Mouse (Mus musculus) lung, embryonic 15.5 days (tissue): ENCODE measurements around the gene Arhgef40. TPM values are rescaled to one million over a fixed set of nuclear protein-coding genes. Genes with fewer than 3 reads are reported as not detected.

ENCODE experiments used
- ATAC-seq: fragments of 200-750 bp; cut with Nextera tagmentation; 2 replicates; pipeline ENCODE4 v1.8.0; 2017; ENCODE audit warnings: moderate number of reproducible peaks, borderline replicate concordance; ENCODE audit not compliant: low FRiP score, low TSS enrichment; ENCODE audit errors: extremely low read depth
- H3K27ac ChIP-seq: fragments of 300-500 bp; sonication (generic); 2 replicates; pipeline ENCODE4 v1.5.1; 2015; ENCODE audit warnings: moderate library complexity, mild to moderate bottlenecking, inconsistent platforms
- H3K27me3 ChIP-seq: fragments of 300-500 bp; sonication (generic); 2 replicates; pipeline ENCODE4 v1.6.1; 2015; ENCODE audit warnings: inconsistent platforms
- H3K36me3 ChIP-seq: fragments of 300-500 bp; sonication (generic); 2 replicates; pipeline ENCODE4 v1.6.1; 2015; ENCODE audit warnings: inconsistent platforms
- H3K4me1 ChIP-seq: fragments of 300-500 bp; sonication (generic); 2 replicates; pipeline ENCODE4 v1.6.1; 2015; ENCODE audit warnings: inconsistent platforms
- H3K4me2 ChIP-seq: fragments of 300-500 bp; sonication (generic); 2 replicates; pipeline ENCODE4 v1.6.1; 2015; ENCODE audit warnings: inconsistent platforms, mild to moderate bottlenecking, moderate library complexity
- H3K4me3 ChIP-seq: fragments of 300-500 bp; sonication (generic); 2 replicates; pipeline ENCODE4 v1.5.1; 2015; ENCODE audit warnings: mild to moderate bottlenecking, inconsistent platforms
- H3K9ac ChIP-seq: fragments of 300-500 bp; sonication (generic); 2 replicates; pipeline ENCODE4 v1.6.1; 2015; ENCODE audit warnings: inconsistent platforms
- H3K9me3 ChIP-seq: fragments of 300-500 bp; sonication (generic); 2 replicates; pipeline ENCODE4 v1.6.1; 2016; ENCODE audit warnings: inconsistent platforms
- WGBS: fragments of 180-500 bp; shearing (Covaris S2); methylation state at CpG from one replicate; pipeline ENCODE4 v1.1.7; 2015; 5-methylcytosine and 5-hydroxymethylcytosine counted together
- polyA plus RNA-seq: library from polyadenylated mRNA; unstranded; fragments of >200 nt; fragmentation: Nextera tagmentation; extraction: Ambion mirVana; gene quantifications from 2 replicates; pipeline ENCODE4 v1.2.1, GENCODE M21; 2015

Gene Arhgef40
- polyA plus RNA-seq, 1 experiment from 2014 or later: 105 TPM

DNA sequence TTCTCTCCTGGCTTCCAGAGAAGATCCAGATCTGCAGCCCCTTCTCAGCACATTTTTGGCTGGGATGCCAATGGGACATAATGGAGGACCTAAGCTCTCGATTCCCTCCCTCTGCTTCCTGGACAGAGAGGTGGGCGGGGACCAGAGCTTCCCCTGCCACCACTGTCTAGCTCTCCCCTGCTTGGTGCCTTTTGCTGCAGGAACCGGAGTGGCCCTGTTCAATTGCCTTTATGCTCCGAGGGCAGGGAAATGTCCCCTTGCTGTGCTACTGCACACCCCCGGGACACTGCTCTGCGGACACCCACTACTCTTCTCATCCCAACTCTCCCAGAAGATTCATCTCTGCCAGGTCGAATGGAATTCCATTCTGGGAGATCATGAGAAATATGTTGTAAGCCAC lies 20.6 kb downstream of the Arhgef40 start:
- peaks cover 76% of the 10 kb centered on the region for H3K36me3 ChIP-seq

DNA sequence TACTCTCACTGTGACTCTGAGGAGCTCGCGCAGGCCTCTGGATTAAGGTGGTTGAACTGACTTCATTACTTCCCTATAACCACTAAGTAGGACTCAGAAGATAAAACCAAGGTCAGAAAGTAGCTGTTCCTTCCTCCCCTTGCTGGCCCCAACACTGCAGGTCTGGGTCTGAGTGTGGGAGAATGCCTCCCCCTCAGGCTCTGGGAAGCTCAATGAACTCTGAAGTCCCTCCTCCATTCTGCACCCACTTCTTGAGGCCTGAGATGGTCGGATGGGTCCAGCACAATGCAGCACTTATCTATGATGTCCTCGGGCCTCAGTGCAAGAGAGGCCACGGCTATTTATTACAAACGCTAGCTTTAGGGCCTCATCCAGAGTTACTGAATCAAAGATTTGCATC lies 21.1 kb downstream of the Arhgef40 start:
- H3K27ac ChIP-seq: no peak overlapping the region
- H3K9me3 ChIP-seq: no peaks in the 10 kb centered on the region
- no peak overlapping the region for H3K4me3 ChIP-seq
- no peak overlapping the region for H3K9ac ChIP-seq
- H3K4me1 ChIP-seq: peaks cover 16% of the 10 kb centered on the region
- no peaks in the 10 kb centered on the region for H3K27me3 ChIP-seq
- 85% methylated on average over 6 of the region's 6 CpGs for WGBS
- H3K36me3 ChIP-seq: peaks cover 71% of the 10 kb centered on the region
- no peak overlapping the region for H3K4me2 ChIP-seq
- no peak for ATAC-seq

More for the DNA sequence above, 20.6 kb downstream of the Arhgef40 start:
- no peak overlapping the region for H3K9ac ChIP-seq
- no peak overlapping the region for H3K27ac ChIP-seq
- no peak overlapping the region for H3K4me3 ChIP-seq
- H3K27me3 ChIP-seq: no peaks in the 10 kb centered on the region
- H3K9me3 ChIP-seq: no peaks in the 10 kb centered on the region
- WGBS: 65% methylated on average over 7 of the region's 7 CpGs
- peaks cover 12% of the 10 kb centered on the region for H3K4me1 ChIP-seq
- no peak overlapping the region for H3K4me2 ChIP-seq
- no peak for ATAC-seq

DNA sequence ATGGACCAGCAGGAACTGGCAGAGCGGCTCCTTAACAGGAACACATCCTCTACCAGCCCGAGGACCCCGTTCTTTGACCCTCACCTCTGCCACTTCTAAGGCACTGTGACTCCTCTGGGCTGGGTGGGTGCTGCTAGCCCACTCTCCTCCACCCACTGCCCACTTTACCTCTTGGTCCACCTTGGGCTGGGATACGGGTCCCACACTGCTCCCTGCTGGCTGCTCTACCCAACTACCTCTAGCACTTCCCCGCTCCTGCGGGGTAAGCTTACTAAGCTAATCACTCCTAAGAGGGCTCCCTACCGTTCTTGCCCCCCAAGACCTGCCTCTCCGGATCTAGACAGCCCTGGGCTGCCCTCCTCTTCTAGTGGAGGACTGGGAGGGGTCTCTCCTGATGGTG lies 21.7 kb downstream of the Arhgef40 start:
- no peak overlapping the region for H3K27ac ChIP-seq
- no peak overlapping the region for H3K9ac ChIP-seq
- no peak overlapping the region for H3K4me3 ChIP-seq
- H3K4me2 ChIP-seq: no peak overlapping the region
- H3K36me3 ChIP-seq: peaks cover 67% of the 10 kb centered on the region
- 0 out of 2 replicates have a peak, but pooled peaks have one; percentile 4 for ATAC-seq
- 70% methylated on average over 8 of the region's 8 CpGs for WGBS
- no peaks in the 10 kb centered on the region for H3K27me3 ChIP-seq
- H3K4me1 ChIP-seq: peaks cover 21% of the 10 kb centered on the region
- H3K9me3 ChIP-seq: no peaks in the 10 kb centered on the region

DNA sequence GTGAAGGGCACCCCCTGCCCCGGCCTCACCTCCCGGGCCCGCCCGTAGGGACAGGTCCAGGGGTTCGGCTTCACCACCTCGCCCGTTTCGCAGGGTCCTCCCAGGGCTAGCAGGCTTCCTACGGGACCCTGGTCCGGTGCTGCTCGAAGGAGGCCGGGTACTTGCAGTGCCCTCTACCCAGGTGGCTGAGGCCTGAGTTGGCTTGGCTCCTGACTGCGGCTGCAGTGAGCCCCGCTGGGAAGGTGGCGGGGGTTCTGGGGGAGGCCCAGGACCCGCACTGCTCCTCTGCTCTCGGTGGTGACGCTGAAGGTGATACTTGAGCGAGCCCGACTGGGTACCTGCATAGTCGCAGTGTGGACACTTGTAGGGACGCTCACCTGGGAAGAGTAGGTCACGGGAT lies 22.3 kb downstream of the Arhgef40 start:
- no peaks in the 10 kb centered on the region for H3K27me3 ChIP-seq
- 90% methylated on average over 23 of the region's 23 CpGs for WGBS

DNA sequence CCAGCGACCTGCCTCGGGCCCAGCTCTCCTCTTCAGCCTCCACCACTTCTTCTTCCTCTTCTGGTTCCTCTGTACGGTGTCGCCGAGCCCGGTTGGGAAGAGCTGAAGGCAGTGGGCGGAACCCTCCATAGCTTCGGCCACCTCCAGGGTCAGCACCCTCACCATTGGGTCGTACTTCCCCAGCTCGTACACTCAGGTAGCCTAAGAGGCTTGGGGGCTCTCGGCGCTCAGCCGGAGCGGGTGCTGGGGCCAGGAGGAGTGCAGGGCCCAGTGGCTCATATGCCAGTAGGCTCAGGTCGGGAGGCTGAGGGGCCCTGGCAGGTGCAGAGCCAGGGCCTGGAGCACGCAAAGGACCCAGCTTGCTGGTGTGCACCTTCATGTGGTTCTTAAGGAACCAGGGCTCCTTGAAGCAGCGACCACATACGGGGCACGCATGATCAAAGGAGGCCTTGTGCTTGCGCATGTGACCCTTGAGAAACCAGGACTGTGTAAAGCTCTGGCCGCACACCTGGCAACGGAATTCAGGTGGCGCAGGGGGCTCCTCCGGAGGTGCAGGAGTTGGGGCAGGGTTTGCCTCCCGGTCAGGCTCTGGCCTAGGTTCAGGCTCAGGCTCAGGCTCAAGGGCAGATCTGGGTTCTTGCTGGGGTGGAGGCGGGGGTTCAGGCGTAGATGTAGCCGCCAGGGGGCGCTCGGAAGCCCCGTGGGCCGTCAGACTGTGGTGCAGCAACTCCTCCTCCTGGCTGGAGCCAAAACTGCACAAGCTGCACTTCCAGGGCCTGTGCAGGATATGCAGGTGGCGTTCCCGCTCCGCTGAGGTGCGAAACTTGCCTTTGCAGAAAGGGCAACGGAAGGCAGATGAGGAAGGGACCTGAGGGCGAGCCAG lies 24.0 kb downstream of the Arhgef40 start:
- Histone ChIP-seq H3K4me1 (peaks cover 26% of the 10 kb centered on the region), H3K9me3 (no peaks in the 10 kb centered on the region), H3K36me3 (peaks cover 50% of the 10 kb centered on the region), H3K9ac (no peak overlapping the region), H3K4me2 (no peak overlapping the region), H3K27ac (no peak overlapping the region), H3K27me3 (no peaks in the 10 kb centered on the region), H3K4me3 (no peak overlapping the region)
- peak; percentile 77 for ATAC-seq
- 50% methylated on average over 38 of the region's 38 CpGs for WGBS

More for the DNA sequence above, 22.3 kb downstream of the Arhgef40 start:
- ATAC-seq: no peak
- no peaks in the 10 kb centered on the region for H3K9me3 ChIP-seq
- H3K9ac ChIP-seq: no peak overlapping the region
- peaks cover 65% of the 10 kb centered on the region for H3K36me3 ChIP-seq
- H3K4me3 ChIP-seq: no peak overlapping the region
- H3K4me2 ChIP-seq: no peak overlapping the region
- peaks cover 21% of the 10 kb centered on the region for H3K4me1 ChIP-seq
- no peak overlapping the region for H3K27ac ChIP-seq

DNA sequence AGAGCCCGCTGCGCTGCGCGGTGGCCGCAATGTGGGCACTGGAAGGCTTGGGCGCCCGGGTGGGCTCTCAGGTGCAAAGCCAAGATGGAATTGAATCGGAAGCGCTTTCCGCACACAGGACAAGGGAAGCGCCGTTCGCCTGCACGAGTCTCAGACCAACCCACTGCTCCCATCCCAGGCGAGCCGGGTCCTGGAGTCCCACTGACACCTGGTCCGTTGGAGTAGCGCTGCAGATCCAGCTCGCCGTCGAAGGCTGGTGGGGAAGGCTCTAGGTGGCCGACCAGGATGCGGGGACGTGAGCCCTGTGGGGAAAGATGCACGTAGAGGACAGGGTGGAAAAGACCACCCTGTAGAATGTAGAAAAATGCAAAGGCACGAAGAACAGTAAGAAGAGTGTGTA lies 24.8 kb downstream of the Arhgef40 start:
- H3K36me3 ChIP-seq: peaks cover 42% of the 10 kb centered on the region
- no peaks in the 10 kb centered on the region for H3K9me3 ChIP-seq
- H3K9ac ChIP-seq: no peak overlapping the region
- H3K27me3 ChIP-seq: no peaks in the 10 kb centered on the region
- no peak overlapping the region for H3K4me2 ChIP-seq
- no peak overlapping the region for H3K27ac ChIP-seq
- no peak overlapping the region for H3K4me3 ChIP-seq
- 66% methylated on average over 26 of the region's 26 CpGs for WGBS
- H3K4me1 ChIP-seq: peaks cover 26% of the 10 kb centered on the region
- no peak for ATAC-seq

DNA sequence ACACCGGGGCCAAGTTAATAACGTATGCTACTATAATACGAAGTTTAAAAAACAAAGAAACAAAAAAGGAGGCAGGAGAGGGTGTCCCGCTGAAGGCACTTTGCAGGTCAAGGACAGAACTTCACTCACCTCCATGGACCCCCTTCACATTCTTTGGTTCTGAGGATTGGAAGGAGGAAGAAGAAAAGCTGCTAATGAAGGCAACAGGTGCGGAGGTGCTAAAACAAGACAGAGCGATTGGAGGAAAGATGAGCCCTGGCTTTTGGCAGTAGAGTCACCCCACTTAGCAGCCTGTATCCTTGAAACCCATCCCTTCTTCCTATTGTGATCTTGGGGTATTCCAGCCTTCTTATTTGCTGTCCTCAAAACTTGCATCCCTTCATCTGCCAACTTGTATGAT lies 25.3 kb downstream of the Arhgef40 start:
- 68% methylated on average over 6 of the region's 6 CpGs for WGBS
- H3K4me2 ChIP-seq: no peak overlapping the region
- H3K4me3 ChIP-seq: no peak overlapping the region
- H3K27me3 ChIP-seq: no peaks in the 10 kb centered on the region
- ATAC-seq: no peak
- H3K27ac ChIP-seq: no peak overlapping the region
- peaks cover 26% of the 10 kb centered on the region for H3K4me1 ChIP-seq
- peaks cover 37% of the 10 kb centered on the region for H3K36me3 ChIP-seq
- no peak overlapping the region for H3K9ac ChIP-seq
- no peaks in the 10 kb centered on the region for H3K9me3 ChIP-seq

DNA sequence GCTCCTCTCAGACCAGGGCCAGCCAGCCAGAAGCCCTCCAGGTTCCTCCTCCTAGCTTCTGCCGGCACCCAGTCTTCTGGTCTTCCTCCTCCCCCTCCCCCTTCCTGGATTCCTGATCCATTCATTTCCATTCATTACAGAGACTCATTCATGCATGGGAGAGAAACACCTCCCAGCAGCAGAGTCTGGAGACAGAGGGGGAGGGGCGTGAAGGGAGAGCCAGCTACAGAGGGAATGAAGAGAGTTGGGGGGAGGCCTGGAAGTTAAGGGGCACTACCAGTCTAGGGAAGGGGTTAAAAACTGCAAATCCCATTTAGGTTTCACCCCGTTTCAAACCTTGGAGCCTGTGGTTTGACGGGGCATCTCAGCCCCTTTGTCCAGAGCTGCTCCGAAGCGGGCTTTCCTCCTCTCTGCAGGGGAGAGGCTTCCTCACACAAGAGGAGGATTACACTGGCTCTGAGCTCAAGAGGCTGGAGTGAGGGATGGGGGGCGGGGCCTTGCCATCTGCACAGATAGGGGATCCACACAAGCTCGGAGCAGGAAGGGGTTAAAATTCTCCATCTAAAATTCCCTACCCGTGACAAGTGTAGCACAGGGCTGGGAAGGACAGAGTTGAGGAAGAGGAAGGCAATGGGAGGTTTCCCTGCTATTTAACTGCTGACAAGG lies 26.1 kb downstream of the Arhgef40 start:
- peak overlapping the region; percentile 31 for H3K4me2 ChIP-seq
- no peaks in the 10 kb centered on the region for H3K9me3 ChIP-seq
- 0 out of 2 replicates have a peak overlapping the region, but pooled peaks have one; percentile 7 for H3K4me3 ChIP-seq
- H3K36me3 ChIP-seq: peaks cover 30% of the 10 kb centered on the region
- H3K27ac ChIP-seq: peak overlapping the region; percentile 3; the same call in 1 of the 2 replicates
- H3K4me1 ChIP-seq: peaks cover 32% of the 10 kb centered on the region
- ATAC-seq: no peak
- 9% methylated on average over 9 of the region's 9 CpGs for WGBS
- no peaks in the 10 kb centered on the region for H3K27me3 ChIP-seq
- H3K9ac ChIP-seq: no peak overlapping the region

DNA sequence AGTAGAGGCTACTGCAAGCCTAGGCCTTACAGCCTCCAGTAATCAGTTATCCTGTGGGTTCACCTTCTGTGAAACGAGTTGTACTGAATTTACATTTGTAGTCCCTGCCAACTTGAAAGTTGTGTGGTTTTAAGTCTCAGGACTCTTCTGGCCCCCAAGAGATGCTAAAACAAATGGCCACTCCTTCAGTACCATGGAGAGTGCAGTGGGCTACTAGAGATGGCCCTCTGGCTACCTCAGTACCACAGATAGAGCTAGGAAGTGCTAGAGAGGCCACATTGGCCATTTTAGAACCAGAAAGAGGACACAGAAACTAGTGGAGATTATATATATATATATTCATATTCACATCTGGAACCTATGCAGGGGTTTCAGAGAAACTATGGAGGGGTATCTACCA lies 27.2 kb downstream of the Arhgef40 start:
- H3K36me3 ChIP-seq: peaks cover 19% of the 10 kb centered on the region
- H3K9ac ChIP-seq: no peak overlapping the region
- peaks cover 43% of the 10 kb centered on the region for H3K4me1 ChIP-seq
- no peak overlapping the region for H3K4me3 ChIP-seq
- no peak overlapping the region for H3K4me2 ChIP-seq
- no peaks in the 10 kb centered on the region for H3K27me3 ChIP-seq
- 65% methylated on average over 1 of the region's 1 CpGs for WGBS
- no peak for ATAC-seq
- no peaks in the 10 kb centered on the region for H3K9me3 ChIP-seq
- H3K27ac ChIP-seq: no peak overlapping the region

DNA sequence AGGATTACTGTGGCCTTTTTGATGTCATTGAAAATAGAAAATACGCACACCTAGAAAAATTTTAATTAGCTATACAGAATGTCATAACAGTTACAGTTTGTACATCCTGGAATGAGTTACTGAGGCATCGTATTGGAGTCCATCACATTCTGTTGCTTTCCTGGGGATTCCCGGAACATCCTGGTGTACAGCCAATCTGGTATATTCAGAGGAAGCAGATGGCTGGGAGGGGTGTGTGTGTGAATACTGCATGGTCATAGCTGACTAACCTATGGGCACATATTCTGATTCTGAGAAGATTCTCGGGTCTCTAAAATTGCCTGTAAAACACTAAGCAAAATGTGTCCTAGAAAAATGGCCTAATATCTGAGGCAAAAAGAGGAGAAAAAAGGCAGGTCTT lies 27.6 kb downstream of the Arhgef40 start:
- Histone ChIP-seq H3K9ac (no peak overlapping the region), H3K27ac (no peak overlapping the region), H3K4me1 (peaks cover 43% of the 10 kb centered on the region), H3K4me3 (no peak overlapping the region), H3K4me2 (no peak overlapping the region), H3K9me3 (no peaks in the 10 kb centered on the region), H3K36me3 (peaks cover 15% of the 10 kb centered on the region), H3K27me3 (no peaks in the 10 kb centered on the region)
- ATAC-seq: no peak
- 70% methylated on average over 4 of the region's 4 CpGs for WGBS

DNA sequence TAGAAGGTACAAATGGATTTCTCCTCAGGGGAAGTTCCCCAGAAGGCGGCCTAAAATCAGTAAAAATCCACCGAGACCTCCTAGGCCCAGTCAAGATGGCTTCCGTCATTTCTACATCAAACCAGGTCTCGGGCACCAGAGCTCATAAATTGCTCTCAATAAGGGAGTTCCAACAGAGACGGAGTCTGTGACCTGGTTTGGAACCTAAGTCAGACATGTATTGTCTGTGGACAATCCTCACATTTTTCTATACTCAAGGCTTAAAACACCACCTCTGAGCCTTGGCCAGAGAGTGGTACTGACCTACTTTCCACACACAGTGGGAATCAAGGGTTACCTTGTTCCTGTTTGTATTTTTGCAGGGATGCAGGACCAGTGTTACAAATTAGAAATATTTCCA lies 28.0 kb downstream of the Arhgef40 start:
- Histone ChIP-seq H3K4me1 (peaks cover 43% of the 10 kb centered on the region), H3K9ac (no peak overlapping the region), H3K9me3 (no peaks in the 10 kb centered on the region), H3K36me3 (peaks cover 10% of the 10 kb centered on the region), H3K4me2 (no peak overlapping the region), H3K4me3 (no peak overlapping the region), H3K27me3 (no peaks in the 10 kb centered on the region), H3K27ac (no peak overlapping the region)
- WGBS: 74% methylated on average over 5 of the region's 5 CpGs
- no peak for ATAC-seq

DNA sequence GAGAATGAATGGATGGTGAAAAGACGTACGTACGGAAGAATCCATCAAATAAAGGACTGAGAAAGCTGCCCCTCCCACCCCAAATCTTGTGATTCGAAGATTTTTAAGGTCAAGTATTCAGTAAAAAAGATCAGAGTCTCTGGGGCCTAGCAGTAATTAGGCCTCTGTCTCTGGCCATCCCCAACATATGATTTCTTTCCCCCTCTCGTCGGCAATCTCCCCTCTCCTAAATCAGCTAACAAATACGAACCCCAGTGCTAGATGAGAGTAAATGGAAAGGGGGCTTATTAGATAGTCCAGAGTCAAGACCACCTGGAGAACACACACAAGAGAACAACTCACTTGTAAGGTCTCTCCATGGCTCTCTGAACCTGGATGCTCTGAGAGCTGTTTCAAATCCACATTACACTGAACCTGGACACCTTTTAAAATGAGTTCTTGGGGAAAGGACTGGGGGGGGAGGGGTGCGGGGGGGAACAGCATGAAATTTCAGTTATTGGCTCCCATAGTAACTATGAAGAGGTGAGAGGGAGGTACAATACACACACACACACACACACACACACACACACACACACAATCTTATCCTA lies 28.6 kb downstream of the Arhgef40 start:
- peak overlapping the region; percentile 71 for H3K4me3 ChIP-seq
- H3K27ac ChIP-seq: peak overlapping the region; percentile 96
- H3K9me3 ChIP-seq: no peaks in the 10 kb centered on the region
- H3K27me3 ChIP-seq: no peaks in the 10 kb centered on the region
- H3K36me3 ChIP-seq: peaks cover 9% of the 10 kb centered on the region
- 54% methylated on average over 8 of the region's 8 CpGs for WGBS
- H3K9ac ChIP-seq: no peak overlapping the region
- peaks cover 43% of the 10 kb centered on the region for H3K4me1 ChIP-seq
- ATAC-seq: no peak
- peak overlapping the region; percentile 57 for H3K4me2 ChIP-seq
